Mouse (Mus musculus): ENCODE data around the gene Sox18.

Sox18 gene

GRCm38 (mm10) chr2:181646626-181647472, 24.6 kb downstream of the Sox18 start:
- no peak for DNase-seq (ENCODE audit: low spot score)

GRCm38 (mm10) chr2:181645666-181646065, 25.8 kb downstream of the Sox18 start:
- DNase-seq (ENCODE audit: low spot score) = no peak

- DNase-seq (ENCODE audit: low spot score) = no peak
Observed at GRCm38 (mm10) chr2:181644361-181644760, 27.1 kb downstream of the Sox18 start.

- no peak for DNase-seq (ENCODE audit: low spot score)
Observed at GRCm38 (mm10) chr2:181635865-181636264, 35.6 kb downstream of the Sox18 start.

GRCm38 (mm10) chr2:181632624-181633023, 38.8 kb downstream of the Sox18 start:
- peak; percentile 2 for DNase-seq (ENCODE audit: low spot score)

GRCm38 (mm10) chr2:181628471-181628870, 43.0 kb downstream of the Sox18 start:
- DNase-seq (ENCODE audit: low spot score) = no peak

- peak; percentile 24 for DNase-seq (ENCODE audit: low spot score)
Observed at GRCm38 (mm10) chr2:181623401-181623800, 48.0 kb downstream of the Sox18 start.

All from layer of hippocampus, adult 9-10 months (tissue).